Mouse (Mus musculus) MEL (cell line): ENCODE measurements around the gene Tbc1d21. TPM values are rescaled to one million over a fixed set of nuclear protein-coding genes. Genes with fewer than 3 reads are reported as not detected.

Experiments
- DNase-seq: peaks from one replicate; pipeline ENCODE4 v3.0.0; 2011; ENCODE audit warnings: low read depth, low spot score
- H3K27ac ChIP-seq: 2 replicates; pipeline ENCODE4 v1.5.1; 2012; ENCODE audit warnings: low read depth, mild to moderate bottlenecking, control low read depth, low read length, moderate library complexity; ENCODE audit not compliant: control insufficient read depth
- H3K27me3 ChIP-seq, 2 experiments: fragments of 150-350 bp in 1 of 2; sonication (generic) in 1 of 2; 2 replicates each; pipeline ENCODE4 v1.6.1; 2012; ENCODE audit warnings: low read length in 2 of 2, mild to moderate bottlenecking in 2 of 2, improper control_type of control experiment in 1 of 2, moderate library complexity in 1 of 2; ENCODE audit not compliant: insufficient read depth in 2 of 2, control insufficient read depth in 1 of 2
- H3K36me3 ChIP-seq, 2 experiments: 2 replicates each; pipeline ENCODE4 v1.6.1; 2012 to 2014; ENCODE audit warnings: low read length in 2 of 2, improper control_type of control experiment in 1 of 2, inconsistent platforms in 1 of 2, mild to moderate bottlenecking in 1 of 2; ENCODE audit not compliant: insufficient read depth in 2 of 2, control insufficient read depth in 1 of 2
- H3K4me1 ChIP-seq, 2 experiments: fragments of 150-350 bp in 1 of 2; sonication (generic) in 1 of 2; 2 replicates each; pipeline ENCODE4 v1.6.1; 2012; ENCODE audit warnings: low read length in 2 of 2, improper control_type of control experiment in 1 of 2, mild to moderate bottlenecking in 1 of 2; ENCODE audit not compliant: insufficient read depth in 2 of 2, control insufficient read depth in 1 of 2
- H3K4me3 ChIP-seq, 2 experiments: fragments of 150-350 bp in 1 of 2; sonication (generic) in 1 of 2; 2 replicates each; pipeline ENCODE4 v1.5.1; 2012; ENCODE audit warnings: low read depth in 2 of 2, low read length in 2 of 2, mild to moderate bottlenecking in 2 of 2, moderate library complexity in 2 of 2, control low read depth in 1 of 2, improper control_type of control experiment in 1 of 2; ENCODE audit not compliant: control insufficient read depth in 1 of 2, insufficient read depth in 1 of 2
- H3K79me2 ChIP-seq: 2 replicates; pipeline ENCODE4 v1.6.1; 2012; ENCODE audit warnings: mild to moderate bottlenecking, low read length, moderate library complexity; ENCODE audit not compliant: control insufficient read depth, poor library complexity, insufficient read depth
- H3K9ac ChIP-seq: 2 replicates; pipeline ENCODE4 v1.6.1; 2012; ENCODE audit warnings: low read depth, mild to moderate bottlenecking, control low read depth, low read length, moderate library complexity; ENCODE audit not compliant: control insufficient read depth, poor library complexity, severe bottlenecking
- H3K9me3 ChIP-seq: fragments of 150-350 bp; sonication (generic); replicated peaks from 2 replicates; pipeline ENCODE4 v1.6.1; 2012; ENCODE audit warnings: mild to moderate bottlenecking, low read length, improper control_type of control experiment, moderate library complexity; ENCODE audit not compliant: insufficient read depth
- BHLHE40 ChIP-seq: IDR thresholded peaks from 2 replicates; pipeline ENCODE4 v1.6.1; 2012; ENCODE audit warnings: low read depth, mild to moderate bottlenecking, inconsistent platforms, low read length, improper control_type of control experiment, borderline replicate concordance
- CHD1 ChIP-seq: IDR thresholded peaks from 2 replicates; pipeline ENCODE4 v1.6.1; 2012; ENCODE audit warnings: low read depth, mild to moderate bottlenecking, inconsistent platforms, low read length, improper control_type of control experiment
- E2F4 ChIP-seq: IDR thresholded peaks from 2 replicates; pipeline ENCODE4 v1.6.1; 2011; ENCODE audit warnings: low read depth, low read length, improper control_type of control experiment, borderline replicate concordance
- ELF1 ChIP-seq: IDR thresholded peaks from 2 replicates; pipeline ENCODE4 v1.6.1; 2014; ENCODE audit warnings: low read depth, mild to moderate bottlenecking, inconsistent platforms, low read length, improper control_type of control experiment, moderate library complexity
- ETS1 ChIP-seq: IDR thresholded peaks from 2 replicates; pipeline ENCODE4 v1.6.1; 2012; ENCODE audit warnings: low read depth, mild to moderate bottlenecking, inconsistent platforms, low read length, improper control_type of control experiment, moderate library complexity
- GATA1 ChIP-seq: IDR thresholded peaks from 2 replicates; pipeline ENCODE4 v1.6.1; 2011; ENCODE audit warnings: low read depth, low read length, improper control_type of control experiment
- KAT2A ChIP-seq: conservative IDR thresholded peaks from 2 replicates; pipeline ENCODE4 v1.6.1; 2012; ENCODE audit warnings: low read depth, low read length, improper control_type of control experiment, inconsistent platforms
- MYB ChIP-seq: IDR thresholded peaks from 2 replicates; pipeline ENCODE4 v1.6.1; 2011; ENCODE audit warnings: mild to moderate bottlenecking, low read depth, low read length, improper control_type of control experiment
- POLR2AphosphoS2 ChIP-seq: IDR thresholded peaks from 2 replicates; pipeline ENCODE4 v1.6.1; 2011; ENCODE audit warnings: low read length, improper control_type of control experiment
- POLR2AphosphoS5 ChIP-seq: IDR thresholded peaks from 2 replicates; pipeline ENCODE4 v1.6.1; 2012; ENCODE audit warnings: low read depth, borderline replicate concordance, mild to moderate bottlenecking, inconsistent platforms, low read length, moderate library complexity, mixed read lengths
- RAD21 ChIP-seq: IDR thresholded peaks from 2 replicates; pipeline ENCODE4 v1.6.1; 2011; ENCODE audit warnings: mild to moderate bottlenecking, low read depth, low read length, improper control_type of control experiment
- RCOR1 ChIP-seq: IDR thresholded peaks from 2 replicates; pipeline ENCODE4 v1.6.1; 2012; ENCODE audit warnings: low read depth, mild to moderate bottlenecking, inconsistent platforms, low read length, improper control_type of control experiment
- SIN3A ChIP-seq: IDR thresholded peaks from 2 replicates; pipeline ENCODE4 v1.6.1; 2012; ENCODE audit warnings: low read length, improper control_type of control experiment, inconsistent platforms
- TBP ChIP-seq: IDR thresholded peaks from 2 replicates; pipeline ENCODE4 v1.8.0; 2011; ENCODE audit warnings: low read depth, low read length, improper control_type of control experiment
- TCF12 ChIP-seq: IDR thresholded peaks from 2 replicates; pipeline ENCODE4 v1.6.1; 2014; ENCODE audit warnings: low read depth, mild to moderate bottlenecking, inconsistent platforms, low read length, improper control_type of control experiment, moderate library complexity
- UBTF ChIP-seq: IDR thresholded peaks from 2 replicates; pipeline ENCODE4 v1.6.1; 2012; ENCODE audit warnings: low read depth, mild to moderate bottlenecking, inconsistent platforms, low read length, improper control_type of control experiment, moderate library complexity, borderline replicate concordance; ENCODE audit not compliant: insufficient read depth
- USF1 ChIP-seq: IDR thresholded peaks from 2 replicates; pipeline ENCODE4 v1.6.1; 2014; ENCODE audit warnings: low read depth, mild to moderate bottlenecking, inconsistent platforms, low read length, improper control_type of control experiment, moderate library complexity
- ZMIZ1 ChIP-seq: IDR thresholded peaks from 2 replicates; pipeline ENCODE4 v1.6.1; 2012; ENCODE audit warnings: low read depth, mild to moderate bottlenecking, inconsistent platforms, low read length, improper control_type of control experiment, moderate library complexity
- polyA plus RNA-seq, 2 experiments: library from polyadenylated mRNA; stranded (reverse) in 1 of 2; unstranded in 1 of 2; fragments of >175 nt in 1 of 2; fragments of >200 nt in 1 of 2; gene quantifications; 2 replicates each; pipeline versions ENCODE4 v1.2.1 to v1.2.4; 2012; ENCODE audit warnings: low replicate concordance in 2 of 2, low read depth in 1 of 2; ENCODE audit not compliant: insufficient read length in 2 of 2, insufficient read depth in 1 of 2, missing spikeins in 1 of 2
- total RNA-seq: library from RNA; depleted of rRNA; stranded (reverse); fragments of 300-350 nt; gene quantifications from 2 replicates; pipeline ENCODE4 v1.2.3, GENCODE M21; 2012; rRNA removed

Tbc1d21 gene
- total and polyA plus RNA-seq, 3 experiments: 0.13 TPM; not detected in 2

GRCm38 (mm10) chr9:58311191-58311910 is 58.9 kb downstream of the Tbc1d21 start:
- H3K9me3 ChIP-seq: no peaks in the 10 kb centered on the region
- no peak overlapping the region for H3K27ac ChIP-seq
- H3K79me2 ChIP-seq: no peaks in the 10 kb centered on the region
- peaks cover 0 to 2% of the 10 kb centered on the region in 2 experiments; a peak in 1 of 4 replicates for H3K36me3 ChIP-seq
- H3K4me1 ChIP-seq: no peaks in the 10 kb centered on the region; a peak in 1 of 4 replicates
- peaks cover 2 to 4% of the 10 kb centered on the region in 2 experiments; a peak in 2 of 4 replicates for H3K27me3 ChIP-seq
- TF ChIP-seq BHLHE40 (no peak), UBTF (no peak), POLR2AphosphoS5 (no peak)
- no peak overlapping the region for H3K4me3 ChIP-seq
- H3K9ac ChIP-seq: no peak overlapping the region
- DNase-seq: no peak

GRCm38 (mm10) chr9:58310043-58310660 is 60.1 kb downstream of the Tbc1d21 start:
- H3K4me1 ChIP-seq: no peaks in the 10 kb centered on the region; a peak in 1 of 4 replicates

More at GRCm38 (mm10) chr9:58310043-58310660, 60.1 kb downstream of the Tbc1d21 start:
- no peak overlapping the region for H3K4me3 ChIP-seq
- H3K27me3 ChIP-seq: peaks cover 3% of the 10 kb centered on the region in 2 experiments; a peak in 3 of 4 replicates
- no peak for TF ChIP-seq USF1
- TF ChIP-seq E2F4: no peak
- TF ChIP-seq ELF1: no peak
- TF ChIP-seq TCF12: no peak
- no peak for TF ChIP-seq POLR2AphosphoS5
- no peak for TF ChIP-seq MYB
- TF ChIP-seq GATA1: no peak
- TF ChIP-seq RAD21: no peak
- TF ChIP-seq SIN3A: no peak
- no peak for TF ChIP-seq CHD1
- no peak for TF ChIP-seq ZMIZ1
- TF ChIP-seq TBP: no peak
- no peak for TF ChIP-seq POLR2AphosphoS2
- no peak for TF ChIP-seq RCOR1
- TF ChIP-seq UBTF: no peak
- no peak for TF ChIP-seq ETS1
- TF ChIP-seq KAT2A: no peak
- H3K36me3 ChIP-seq: peaks cover 0 to 2% of the 10 kb centered on the region in 2 experiments; a peak in 1 of 4 replicates
- no peaks in the 10 kb centered on the region for H3K79me2 ChIP-seq
- no peak for DNase-seq
- H3K9ac ChIP-seq: no peak overlapping the region
- no peaks in the 10 kb centered on the region for H3K9me3 ChIP-seq
- H3K27ac ChIP-seq: no peak overlapping the region

Other genes with a start within 250 kb of the Tbc1d21 start
- not detected in 2 replicates for gene Islr, start 166.1 kb downstream of the Tbc1d21 start, total RNA-seq
- not detected for gene Islr, start 166.1 kb downstream of the Tbc1d21 start, polyA plus RNA-seq
- gene Islr2, start 166.1 kb downstream of the Tbc1d21 start, total RNA-seq: 0.15 TPM in 1 of 2 replicates, not detected in the other
- under 1 TPM in 1 of 2 experiments, not detected in 1; 0.17 TPM for gene Islr2, start 166.1 kb downstream of the Tbc1d21 start, polyA plus RNA-seq
- 19.3 and 25.2 TPM in 2 replicates for gene Pml, start 120.7 kb downstream of the Tbc1d21 start, total RNA-seq
- 10 to 100 TPM in 1 of 2 experiments, not detected in 1; 56.6 TPM for gene Pml, start 120.7 kb downstream of the Tbc1d21 start, polyA plus RNA-seq
- 5.9 and 6.4 TPM in 2 replicates for gene Stoml1, start 117.3 kb downstream of the Tbc1d21 start, total RNA-seq
- gene Stoml1, start 117.3 kb downstream of the Tbc1d21 start, polyA plus RNA-seq: 1 to 10 TPM in 1 of 2 experiments, not detected in 1; 8.7 TPM
- not detected in 2 replicates for gene Loxl1, start 57.3 kb downstream of the Tbc1d21 start, total RNA-seq
- gene Loxl1, start 57.3 kb downstream of the Tbc1d21 start, polyA plus RNA-seq: not detected
- not detected in 2 replicates for gene Insyn1, start 118.1 kb upstream of the Tbc1d21 start, total RNA-seq
- gene Insyn1, start 118.1 kb upstream of the Tbc1d21 start, polyA plus RNA-seq: not detected
- gene Cd276, start 185.0 kb upstream of the Tbc1d21 start, total RNA-seq: 0.10 and 0.12 TPM in 2 replicates
- gene Cd276, start 185.0 kb upstream of the Tbc1d21 start, polyA plus RNA-seq: 1 to 10 TPM in 1 of 2 experiments, not detected in 1; 3.6 TPM
- gene Nptn, start 211.8 kb upstream of the Tbc1d21 start, total RNA-seq: 69.1 and 71.4 TPM in 2 replicates
- 100 to 1,000 TPM in 1 of 2 experiments, not detected in 1; 199 TPM for gene Nptn, start 211.8 kb upstream of the Tbc1d21 start, polyA plus RNA-seq